Mouse (Mus musculus): ENCODE data around the gene Cct4.

The Cct4 gene

DNA sequence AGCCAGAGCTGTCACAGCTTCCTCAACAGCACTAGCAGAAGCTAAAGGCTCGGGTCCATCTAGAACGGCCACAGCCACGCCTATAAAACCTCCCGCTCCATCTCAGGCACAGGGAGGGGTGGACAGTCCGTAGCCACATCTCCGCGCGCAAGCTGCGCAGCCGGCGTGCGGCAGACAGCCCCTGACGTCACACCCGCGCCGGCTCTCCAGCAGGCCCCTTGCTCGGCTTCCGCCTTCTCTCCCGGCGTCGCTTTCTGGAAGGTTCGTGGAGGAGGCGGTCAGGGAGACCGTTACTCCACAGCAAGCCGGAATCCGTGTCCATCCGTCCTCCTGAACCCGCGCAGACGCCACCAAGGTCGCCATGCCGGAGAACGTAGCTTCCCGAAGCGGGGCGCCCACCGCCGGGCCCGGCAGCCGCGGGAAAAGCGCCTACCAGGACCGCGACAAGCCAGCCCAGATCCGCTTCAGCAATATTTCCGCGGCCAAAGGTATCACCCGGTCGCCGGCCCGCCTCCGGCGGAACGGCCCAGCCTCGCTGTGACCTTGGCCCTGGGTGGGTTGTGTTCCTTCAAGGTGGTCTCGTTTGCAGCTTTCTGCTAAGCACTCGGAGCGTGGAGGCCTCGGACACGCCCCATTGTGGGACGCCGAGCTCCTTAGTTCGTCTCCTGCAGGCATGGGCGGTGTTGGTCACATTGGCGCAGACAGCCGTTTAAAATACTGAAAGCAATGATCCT lies at the start of gene Cct4:
Gene Cct4 (plus strand): TSS at position 127 of the 734 bp plus-strand sequence.
- in situ Hi-C loops (cut with MseI, MboI), result no loop called here

DNA sequence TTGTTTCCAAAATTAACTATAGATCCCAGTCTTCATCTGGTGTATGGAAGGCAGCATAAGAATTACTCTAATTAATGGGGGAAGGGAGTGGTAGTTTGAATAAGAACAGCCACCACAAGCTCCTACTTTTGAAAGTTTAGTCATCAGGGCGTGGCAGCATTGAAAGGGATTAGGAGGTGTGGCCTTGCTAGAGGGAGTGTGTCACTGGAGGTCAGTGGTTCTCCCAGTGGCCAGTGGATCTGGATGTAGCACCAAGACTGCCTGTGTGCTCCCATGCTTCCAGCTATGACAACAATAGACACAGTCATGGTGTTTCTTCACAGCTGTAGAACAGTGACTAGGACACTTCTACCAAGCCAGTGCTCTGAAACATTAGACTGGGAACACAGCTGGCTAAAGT lies 41.2 kb upstream of the Cct4 start:
- in situ Hi-C loops (cut with MseI, MboI), result no loop called here

- in situ Hi-C loops (cut with MseI, MboI), result loop anchor here (10.0 to 25.0 kb wide), 3 partner anchors 163 to 713 kb away; no protein-coding TSS in a partner anchor
Measured at GRCm38 (mm10) chr11:22950131-22950530, 40.2 kb upstream of the Cct4 start.

DNA sequence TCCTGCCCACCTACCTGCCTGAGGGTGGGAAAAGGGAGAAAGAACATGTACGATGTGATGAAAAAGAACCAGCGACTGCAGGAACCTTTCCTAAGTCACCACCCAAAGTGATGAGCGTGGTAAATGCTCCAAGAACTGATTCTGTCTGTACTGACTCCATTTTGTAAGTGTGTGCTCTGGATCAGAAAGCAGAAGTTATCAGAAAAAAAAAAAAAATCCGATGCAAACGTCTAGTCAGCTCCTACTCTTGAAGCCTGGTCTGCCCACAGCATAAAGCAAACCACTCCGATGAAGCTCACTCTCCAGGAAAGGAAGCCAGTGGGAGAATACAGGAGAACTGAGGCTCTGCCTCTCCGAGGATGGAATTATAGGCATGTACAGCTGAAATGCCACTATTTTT lies 37.7 kb upstream of the Cct4 start:
- in situ Hi-C loops (cut with MseI, MboI), result loop anchor here (10.0 to 25.0 kb wide), 3 partner anchors 165 to 715 kb away; no protein-coding TSS in a partner anchor

GRCm38 (mm10) chr11:22956346-22956745 lies 34.0 kb upstream of the Cct4 start:
- in situ Hi-C loops (cut with MseI, MboI), result loop anchor here (5.0 to 25.0 kb wide), 4 partner anchors 169 to 719 kb away; no protein-coding TSS in a partner anchor

- in situ Hi-C loops (cut with MseI, MboI), result loop anchor here (5.0 to 25.0 kb wide), 4 partner anchors 170 to 720 kb away; no protein-coding TSS in a partner anchor
Measured at GRCm38 (mm10) chr11:22956830-22957229, 33.5 kb upstream of the Cct4 start.

DNA sequence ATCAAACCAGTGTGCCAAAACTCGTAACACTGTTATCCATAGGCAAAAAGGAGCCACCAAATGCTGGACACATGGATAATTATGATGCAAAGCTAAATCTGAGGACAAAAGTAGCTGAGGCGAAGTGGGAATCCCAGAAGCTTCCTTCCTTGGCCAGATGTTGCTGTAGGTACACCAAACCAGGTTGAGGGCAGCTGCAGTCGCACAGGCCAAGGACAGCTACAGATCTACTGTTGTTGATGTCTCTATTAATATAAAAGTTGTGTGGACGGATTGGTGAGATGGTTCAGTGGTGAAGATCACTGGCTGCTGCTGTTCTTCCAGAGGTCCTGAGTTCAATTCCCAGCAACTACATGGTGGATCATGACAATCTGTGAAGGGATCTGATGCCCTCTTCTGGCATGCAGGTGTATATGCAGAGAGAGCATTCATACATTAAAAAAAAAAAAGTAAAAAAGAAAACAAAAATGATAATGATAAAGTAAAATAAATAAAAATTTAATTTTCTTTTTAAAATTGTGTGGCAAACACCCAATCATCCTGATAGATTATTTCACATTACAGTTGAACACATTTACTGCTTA lies 32.4 kb upstream of the Cct4 start:
- in situ Hi-C loops (cut with MseI, MboI), result loop anchor here (5.0 to 25.0 kb wide), 4 partner anchors 171 to 721 kb away; no protein-coding TSS in a partner anchor

GRCm38 (mm10) chr11:22962101-22962500 lies 28.2 kb upstream of the Cct4 start:
- in situ Hi-C loops (cut with MseI, MboI), result loop anchor here in 1 of 2 experiments (25.0 kb wide), 2 partner anchors 175 to 725 kb away; no protein-coding TSS in a partner anchor

- in situ Hi-C loops (cut with MseI, MboI), result loop anchor here in 1 of 2 experiments (25.0 kb wide), 2 partner anchors 177 to 727 kb away; no protein-coding TSS in a partner anchor
Measured at GRCm38 (mm10) chr11:22964401-22964800, 25.9 kb upstream of the Cct4 start.

- in situ Hi-C loops (cut with MseI, MboI), result loop anchor here in 1 of 2 experiments (25.0 kb wide), 2 partner anchors 178 to 728 kb away; no protein-coding TSS in a partner anchor
Measured at GRCm38 (mm10) chr11:22965503-22965902, 24.8 kb upstream of the Cct4 start.

GRCm38 (mm10) chr11:22969486-22969885 lies 20.8 kb upstream of the Cct4 start:
- in situ Hi-C loops (cut with MseI, MboI), result loop anchor here in 1 of 2 experiments (25.0 kb wide), 2 partner anchors 182 to 732 kb away; no protein-coding TSS in a partner anchor

DNA sequence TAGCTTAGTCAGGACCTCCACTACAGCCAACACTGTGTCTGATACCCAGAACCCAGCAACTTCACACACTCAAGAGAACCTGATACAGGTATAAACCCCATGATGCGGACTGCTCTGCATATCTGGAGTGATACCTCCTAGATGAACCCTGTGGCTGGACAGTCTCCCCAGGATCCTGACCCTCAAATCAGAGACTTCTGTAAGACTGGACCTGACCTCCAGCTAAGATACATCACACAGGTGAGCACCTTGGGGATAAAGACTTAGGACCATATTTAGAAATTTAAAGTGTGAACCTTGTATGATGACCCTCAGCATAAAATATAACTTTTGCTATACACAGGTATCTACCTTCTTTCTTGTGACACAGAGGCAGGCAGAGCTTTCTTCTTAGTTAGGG lies 19.8 kb upstream of the Cct4 start:
- in situ Hi-C loops (cut with MseI, MboI), result loop anchor here in 1 of 2 experiments (25.0 kb wide), 2 partner anchors 183 to 733 kb away; no protein-coding TSS in a partner anchor

DNA sequence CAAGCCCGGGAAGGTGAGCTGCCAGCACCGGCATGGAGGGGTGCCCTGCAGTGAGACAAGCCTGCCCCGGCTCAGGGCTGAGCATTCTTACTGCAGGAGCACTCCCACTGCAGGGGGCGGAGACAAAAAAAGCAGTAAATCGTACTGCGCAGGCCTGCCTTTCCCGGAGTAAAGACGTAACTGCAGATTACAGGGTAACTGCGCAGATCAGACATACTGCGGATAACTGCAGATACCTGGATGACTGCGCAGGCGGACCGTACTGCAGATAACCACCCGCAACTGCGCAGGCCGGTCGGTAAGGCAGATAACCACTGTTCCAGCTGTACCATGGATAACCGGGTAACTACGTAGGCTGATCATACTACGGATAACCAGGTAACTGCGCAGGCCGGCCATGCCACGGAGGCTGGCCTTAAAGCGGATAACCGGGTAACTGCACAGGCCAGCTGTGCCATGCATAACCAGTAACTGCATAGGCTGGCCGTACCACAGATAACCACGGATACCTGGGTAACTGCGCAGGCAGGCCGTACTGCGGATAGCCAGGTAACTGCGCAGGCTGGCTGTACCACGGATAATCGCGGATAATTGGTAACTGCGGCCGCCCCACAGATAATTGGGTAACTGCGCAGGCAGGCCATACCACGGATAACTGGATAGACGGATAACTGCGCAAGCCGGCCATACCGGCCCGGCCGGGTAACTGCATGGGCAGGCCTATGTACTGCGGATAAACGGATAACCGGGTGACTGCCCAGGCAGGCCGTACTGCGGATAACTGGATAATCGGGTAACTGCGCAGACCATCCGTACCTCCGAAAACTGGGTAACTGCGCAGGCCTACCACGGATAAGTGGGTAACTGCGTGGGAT lies 18.2 kb upstream of the Cct4 start, which contains the start of gene Zrsr1:
Gene Zrsr1 (plus strand): TSS at position 171 of the 875 bp plus-strand sequence.
- in situ Hi-C loops (cut with MseI, MboI), result loop anchor here in 1 of 2 experiments (25.0 kb wide), 2 partner anchors 185 to 735 kb away; no protein-coding TSS in a partner anchor

DNA sequence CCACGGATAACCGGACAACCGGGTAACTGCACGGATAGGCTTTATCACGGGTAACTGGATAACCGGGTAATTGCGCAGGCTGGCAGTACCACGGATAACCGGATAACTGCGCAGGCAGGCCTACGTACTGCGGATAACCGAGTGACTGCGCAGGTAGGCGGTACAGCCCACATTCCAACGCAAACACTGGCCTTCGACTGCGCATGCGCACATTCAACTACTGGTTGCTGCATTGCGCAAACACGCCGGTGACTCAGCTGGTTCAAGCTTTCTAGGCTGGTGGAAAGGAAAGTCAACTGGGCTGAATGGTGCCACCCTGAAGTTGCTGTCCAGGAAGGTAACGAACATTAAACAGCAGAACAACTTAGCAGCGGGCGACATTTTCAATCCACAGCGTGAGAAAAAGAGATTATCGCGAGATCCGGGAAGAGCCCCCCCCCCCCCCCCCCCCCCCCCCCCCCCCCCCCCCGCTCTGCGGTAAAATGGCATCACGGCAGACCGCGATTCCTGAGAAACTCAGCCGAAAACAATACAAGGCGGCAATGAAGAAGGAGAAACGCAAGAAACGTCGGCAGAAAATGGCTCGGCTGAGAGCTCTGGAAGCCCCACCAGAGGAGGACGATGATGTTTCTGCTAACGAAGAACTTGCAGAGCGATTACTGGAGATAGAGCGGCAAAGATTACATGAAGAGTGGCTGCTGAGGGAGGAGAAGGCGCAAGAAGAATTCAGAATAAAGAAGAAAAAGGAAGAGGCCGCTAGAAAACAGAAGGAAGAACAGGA lies 17.4 kb upstream of the Cct4 start:
- in situ Hi-C loops (cut with MseI, MboI), result loop anchor here in 1 of 2 experiments (25.0 kb wide), 2 partner anchors 186 to 736 kb away; no protein-coding TSS in a partner anchor

GRCm38 (mm10) chr11:22973599-22973998 lies 16.7 kb upstream of the Cct4 start:
- in situ Hi-C loops (cut with MseI, MboI), result loop anchor here in 1 of 2 experiments (25.0 kb wide), 2 partner anchors 186 to 736 kb away; no protein-coding TSS in a partner anchor

- in situ Hi-C loops (cut with MseI, MboI), result no loop called here
Measured at GRCm38 (mm10) chr11:22978215-22978614, 12.1 kb upstream of the Cct4 start.

DNA sequence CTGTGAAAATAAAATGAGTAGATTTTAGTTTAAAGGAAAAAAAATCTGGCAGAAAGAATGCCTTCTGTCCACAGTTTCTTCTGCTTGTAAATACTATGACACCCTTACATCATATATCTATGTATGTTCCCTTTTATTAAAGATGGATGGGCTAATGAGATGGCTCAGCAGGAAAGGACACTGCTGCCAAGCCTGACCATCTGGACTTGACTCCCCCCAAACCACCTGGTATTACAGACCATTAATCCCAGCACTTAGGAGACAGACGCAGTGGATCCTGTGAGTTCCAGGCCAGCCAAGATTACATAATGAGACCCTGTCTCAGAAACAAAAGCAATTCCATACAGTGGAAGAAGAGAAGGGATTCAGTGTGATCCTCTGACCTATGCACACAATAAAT lies 11.6 kb upstream of the Cct4 start:
- in situ Hi-C loops (cut with MseI, MboI), result no loop called here

DNA sequence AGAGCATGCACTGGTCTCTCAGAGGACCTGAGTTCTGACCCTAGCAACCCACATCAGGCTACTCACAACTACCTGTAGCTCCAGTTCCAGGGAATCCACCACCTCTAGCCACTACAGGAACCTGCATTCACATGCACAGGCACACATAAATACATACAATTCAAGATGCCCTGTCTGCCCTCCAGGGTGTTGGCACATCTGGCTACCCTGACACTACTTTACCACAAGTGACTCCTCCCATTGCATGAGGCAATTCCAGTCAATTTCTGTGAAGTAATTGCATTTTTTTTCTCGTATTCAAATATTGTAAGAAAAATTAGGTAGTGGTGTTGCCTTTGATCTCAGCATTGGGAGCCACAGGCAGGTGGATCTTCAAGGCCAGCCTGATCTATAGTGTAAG lies 11.1 kb upstream of the Cct4 start:
- in situ Hi-C loops (cut with MseI, MboI), result no loop called here

DNA sequence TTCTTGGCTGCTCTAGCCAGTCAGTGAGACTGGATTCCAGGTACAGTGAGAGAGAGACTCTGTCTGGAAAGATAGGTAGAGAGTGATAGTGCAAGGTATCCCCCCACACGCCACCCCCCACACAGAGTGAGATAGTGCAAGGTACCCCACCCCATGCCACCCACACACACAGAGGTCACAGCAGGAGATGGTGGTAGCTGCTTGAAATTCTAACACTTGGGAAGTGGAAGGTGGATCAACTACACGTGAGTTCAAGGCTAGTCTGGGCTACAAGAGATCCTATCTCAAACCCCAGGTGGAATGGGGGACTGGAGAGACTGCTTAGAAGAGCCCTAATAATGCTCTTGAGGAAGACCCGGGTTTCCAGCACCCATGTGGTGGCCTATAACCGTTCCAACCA lies 9.3 kb upstream of the Cct4 start:
- in situ Hi-C loops (cut with MseI, MboI), result no loop called here

- in situ Hi-C loops (cut with MseI, MboI), result no loop called here
Measured at GRCm38 (mm10) chr11:22981543-22981950, 8.8 kb upstream of the Cct4 start.

All from mouse trophoblast stem cell (cell line).